Mouse (Mus musculus) intestine, postnatal 0 days (tissue): ENCODE data around the gene Astl. TPM values are rescaled to one million over a fixed set of nuclear protein-coding genes. Genes with fewer than 3 reads are reported as not detected.

Experiments used
- ATAC-seq: fragments of 200-750 bp; cut with Nextera tagmentation; 2 replicates; pipeline ENCODE4 v1.8.0; 2017; ENCODE audit warnings: mild to moderate bottlenecking, moderate TSS enrichment, moderate library complexity
- H3K27ac ChIP-seq: fragments of 300-500 bp; sonication (generic); 2 replicates; pipeline ENCODE4 v1.5.1; 2014; ENCODE audit warnings: mild to moderate bottlenecking, low read depth, low read length, moderate library complexity
- H3K27me3 ChIP-seq: fragments of 300-500 bp; sonication (generic); replicated peaks from 2 replicates; pipeline ENCODE4 v1.6.1; 2014; ENCODE audit warnings: low read length, mixed read lengths; ENCODE audit not compliant: control insufficient read depth, insufficient read depth
- H3K36me3 ChIP-seq: fragments of 300-500 bp; sonication (generic); 2 replicates; pipeline ENCODE4 v1.6.1; 2014; ENCODE audit warnings: mild to moderate bottlenecking, moderate library complexity; ENCODE audit not compliant: control insufficient read depth, insufficient read depth
- H3K4me1 ChIP-seq: fragments of 300-500 bp; sonication (generic); replicated peaks from 2 replicates; pipeline ENCODE4 v1.6.1; 2014; ENCODE audit warnings: antibody characterized with exemption, low read length, mixed read lengths; ENCODE audit not compliant: control insufficient read depth, insufficient read depth
- H3K4me2 ChIP-seq: fragments of 300-500 bp; sonication (generic); replicated peaks from 2 replicates; pipeline ENCODE4 v1.6.1; 2014; ENCODE audit warnings: low read depth, mild to moderate bottlenecking, moderate library complexity
- H3K4me3 ChIP-seq: fragments of 300-500 bp; sonication (generic); 2 replicates; pipeline ENCODE4 v1.5.1; 2014; ENCODE audit warnings: low read depth, low read length
- H3K9ac ChIP-seq: fragments of 300-500 bp; sonication (generic); 2 replicates; pipeline ENCODE4 v1.6.1; 2014; ENCODE audit warnings: mild to moderate bottlenecking, low read depth, low read length
- H3K9me3 ChIP-seq: fragments of 300-500 bp; sonication (generic); 2 replicates; pipeline ENCODE4 v1.6.1; 2016; ENCODE audit warnings: mixed run types; ENCODE audit not compliant: control insufficient read depth
- CTCF ChIP-seq: sonication (generic); IDR thresholded peaks from 2 replicates; pipeline ENCODE4 v1.5.1; 2016; ENCODE audit warnings: low read depth, mild to moderate bottlenecking, control low read depth, antibody characterized with exemption, moderate library complexity
- WGBS: fragments of 180-500 bp; shearing (Covaris S2); extraction: QIAGEN DNeasy Blood & Tissue Kit; methylation state at CpG from one replicate; pipeline ENCODE4 v1.1.7; 2014; 5-methylcytosine and 5-hydroxymethylcytosine counted together
- polyA plus RNA-seq: library from polyadenylated mRNA; unstranded; fragments of >200 nt; fragmentation: Nextera tagmentation; extraction: Ambion mirVana; gene quantifications from 2 replicates; pipeline ENCODE4 v1.2.1, GENCODE M21; 2015

Astl gene
- polyA plus RNA-seq, 1 experiment from 2014 or later, result not detected

GRCm38 (mm10) chr2:127353881-127354280, 15.4 kb downstream of the Astl start:
- no peak for TF ChIP-seq CTCF
- Histone ChIP-seq H3K27ac (no peak overlapping the region), H3K4me1 (no peaks in the 10 kb centered on the region), H3K36me3 (no peaks in the 10 kb centered on the region), H3K27me3 (0 out of 2 replicates have a peak, but pooled peaks cover 4% of the 10 kb centered on the region), H3K4me2 (no peak overlapping the region), H3K4me3 (no peak overlapping the region), H3K9ac (no peak overlapping the region), H3K9me3 (no peaks in the 10 kb centered on the region)
- WGBS, result 79% methylated on average over 4 of the region's 4 CpGs
- ATAC-seq, result no peak

- Histone ChIP-seq H3K9ac (no peak within 1 kb of the TSS), H3K9me3 (no peaks in the 10 kb centered on the region), H3K4me1 (no peaks in the 10 kb centered on the region), H3K4me3 (peak within 1 kb of the TSS; percentile 44), H3K27ac (no peak within 1 kb of the TSS), H3K4me2 (peak within 1 kb of the TSS; percentile 73), H3K36me3 (no peaks in the 10 kb centered on the region), H3K27me3 (peaks cover 54% of the 10 kb centered on the region)
- ATAC-seq, result peak; percentile 67
- WGBS, result under 1% methylated on average over 49 of the region's 49 CpGs
- peak; percentile 92 for TF ChIP-seq CTCF
Observed at GRCm38 (mm10) chr2:127362459-127363281, 24.2 kb downstream of the Astl start, which contains the start of gene Adra2b. Gene Adra2b, plus strand, starts transcription at chr2:127363208.

- Histone ChIP-seq H3K4me2 (peak overlapping the region; percentile 73), H3K4me3 (peak overlapping the region; percentile 44), H3K4me1 (no peaks in the 10 kb centered on the region), H3K27ac (no peak overlapping the region), H3K27me3 (peaks cover 54% of the 10 kb centered on the region), H3K9ac (no peak overlapping the region), H3K36me3 (no peaks in the 10 kb centered on the region), H3K9me3 (no peaks in the 10 kb centered on the region)
- WGBS, result 2% methylated on average over 28 of the region's 28 CpGs
- ATAC-seq, result no peak
- TF ChIP-seq CTCF, result no peak
Observed at GRCm38 (mm10) chr2:127363282-127363652, 24.8 kb downstream of the Astl start.

- Histone ChIP-seq H3K36me3 (no peaks in the 10 kb centered on the region), H3K4me2 (peak overlapping the region; percentile 73), H3K9me3 (no peaks in the 10 kb centered on the region), H3K4me1 (no peaks in the 10 kb centered on the region), H3K4me3 (peak overlapping the region; percentile 44), H3K9ac (no peak overlapping the region), H3K27ac (no peak overlapping the region), H3K27me3 (peaks cover 51% of the 10 kb centered on the region)
- 5% methylated on average over 20 of the region's 20 CpGs for WGBS
- no peak for TF ChIP-seq CTCF
- no peak for ATAC-seq
Observed at GRCm38 (mm10) chr2:127363696-127364095, 25.3 kb downstream of the Astl start.

- Histone ChIP-seq H3K4me2 (peak overlapping the region; percentile 73), H3K27ac (no peak overlapping the region)
Observed at GRCm38 (mm10) chr2:127364452-127364851, 26.0 kb downstream of the Astl start.

GRCm38 (mm10) chr2:127367126-127367820, 28.8 kb downstream of the Astl start:
- Histone ChIP-seq H3K27ac (no peak overlapping the region), H3K9me3 (no peaks in the 10 kb centered on the region), H3K4me3 (no peak overlapping the region), H3K27me3 (peaks cover 34% of the 10 kb centered on the region), H3K36me3 (no peaks in the 10 kb centered on the region), H3K9ac (no peak overlapping the region), H3K4me2 (no peak overlapping the region), H3K4me1 (no peaks in the 10 kb centered on the region)
- ATAC-seq, result no peak
- no peak for TF ChIP-seq CTCF
- 40% methylated on average over 10 of the region's 10 CpGs for WGBS

More at GRCm38 (mm10) chr2:127364452-127364851, 26.0 kb downstream of the Astl start:
- Histone ChIP-seq H3K36me3 (no peaks in the 10 kb centered on the region), H3K4me1 (no peaks in the 10 kb centered on the region), H3K27me3 (peaks cover 50% of the 10 kb centered on the region), H3K4me3 (no peak overlapping the region), H3K9me3 (no peaks in the 10 kb centered on the region), H3K9ac (no peak overlapping the region)
- TF ChIP-seq CTCF, result no peak
- WGBS, result 12% methylated on average over 8 of the region's 8 CpGs
- ATAC-seq, result no peak
